Mouse (Mus musculus) heart, embryonic 13.5 days (tissue): ENCODE data around the gene Draxin. TPM values are rescaled to one million over a fixed set of nuclear protein-coding genes. Genes with fewer than 3 reads are reported as not detected.
A peak's percentile ranks its signal among the peaks of the same experiment; 100 is the strongest.
"Not testable (repeated sequence)": the region's sequence is repeated elsewhere in the genome, so short reads cannot be mapped to it uniquely, and the experiment has no call there.

ENCODE experiments used
- ATAC-seq: fragments of 200-750 bp; cut with Nextera tagmentation; 2 replicates; pipeline ENCODE4 v1.8.0; 2017; ENCODE audit warnings: moderate TSS enrichment; ENCODE audit not compliant: insufficient number of reproducible peaks, low FRiP score, low TSS enrichment; ENCODE audit errors: extremely low read depth
- H3K27ac ChIP-seq: fragments of 300-500 bp; sonication (generic); replicated peaks from 2 replicates; pipeline ENCODE4 v1.5.1; 2015; ENCODE audit warnings: moderate library complexity, mild to moderate bottlenecking, inconsistent platforms
- H3K27me3 ChIP-seq: fragments of 300-500 bp; sonication (generic); replicated peaks from 2 replicates; pipeline ENCODE4 v1.6.1; 2015; ENCODE audit warnings: mild to moderate bottlenecking, inconsistent platforms
- H3K36me3 ChIP-seq: fragments of 300-500 bp; sonication (generic); 2 replicates; pipeline ENCODE4 v1.6.1; 2015; ENCODE audit warnings: mild to moderate bottlenecking, inconsistent platforms
- H3K4me1 ChIP-seq: fragments of 300-500 bp; sonication (generic); 2 replicates; pipeline ENCODE4 v1.6.1; 2015; ENCODE audit warnings: inconsistent platforms
- H3K4me2 ChIP-seq: fragments of 300-500 bp; sonication (generic); 2 replicates; pipeline ENCODE4 v1.6.1; 2015; ENCODE audit warnings: inconsistent platforms, mild to moderate bottlenecking, moderate library complexity
- H3K4me3 ChIP-seq: fragments of 300-500 bp; sonication (generic); 2 replicates; pipeline ENCODE4 v1.5.1; 2015; ENCODE audit warnings: moderate library complexity, mild to moderate bottlenecking, inconsistent platforms
- H3K9ac ChIP-seq: fragments of 300-500 bp; sonication (generic); 2 replicates; pipeline ENCODE4 v1.6.1; 2015; ENCODE audit warnings: inconsistent platforms, mild to moderate bottlenecking, moderate library complexity
- H3K9me3 ChIP-seq: fragments of 300-500 bp; sonication (generic); 2 replicates; pipeline ENCODE4 v1.6.1; 2016; ENCODE audit warnings: inconsistent platforms
- WGBS: fragments of 180-500 bp; shearing (Covaris S2); methylation state at CpG from one replicate; pipeline ENCODE4 v1.1.7; 2015; ENCODE audit warnings: mixed read lengths; 5-methylcytosine and 5-hydroxymethylcytosine counted together
- polyA plus RNA-seq: library from polyadenylated mRNA; unstranded; fragments of >200 nt; fragmentation: Nextera tagmentation; extraction: Ambion mirVana; gene quantifications from 2 replicates; pipeline ENCODE4 v1.2.1, GENCODE M21; 2015

Draxin gene
- 0.03 and 0.05 TPM in 2 replicates for polyA plus RNA-seq

DNA sequence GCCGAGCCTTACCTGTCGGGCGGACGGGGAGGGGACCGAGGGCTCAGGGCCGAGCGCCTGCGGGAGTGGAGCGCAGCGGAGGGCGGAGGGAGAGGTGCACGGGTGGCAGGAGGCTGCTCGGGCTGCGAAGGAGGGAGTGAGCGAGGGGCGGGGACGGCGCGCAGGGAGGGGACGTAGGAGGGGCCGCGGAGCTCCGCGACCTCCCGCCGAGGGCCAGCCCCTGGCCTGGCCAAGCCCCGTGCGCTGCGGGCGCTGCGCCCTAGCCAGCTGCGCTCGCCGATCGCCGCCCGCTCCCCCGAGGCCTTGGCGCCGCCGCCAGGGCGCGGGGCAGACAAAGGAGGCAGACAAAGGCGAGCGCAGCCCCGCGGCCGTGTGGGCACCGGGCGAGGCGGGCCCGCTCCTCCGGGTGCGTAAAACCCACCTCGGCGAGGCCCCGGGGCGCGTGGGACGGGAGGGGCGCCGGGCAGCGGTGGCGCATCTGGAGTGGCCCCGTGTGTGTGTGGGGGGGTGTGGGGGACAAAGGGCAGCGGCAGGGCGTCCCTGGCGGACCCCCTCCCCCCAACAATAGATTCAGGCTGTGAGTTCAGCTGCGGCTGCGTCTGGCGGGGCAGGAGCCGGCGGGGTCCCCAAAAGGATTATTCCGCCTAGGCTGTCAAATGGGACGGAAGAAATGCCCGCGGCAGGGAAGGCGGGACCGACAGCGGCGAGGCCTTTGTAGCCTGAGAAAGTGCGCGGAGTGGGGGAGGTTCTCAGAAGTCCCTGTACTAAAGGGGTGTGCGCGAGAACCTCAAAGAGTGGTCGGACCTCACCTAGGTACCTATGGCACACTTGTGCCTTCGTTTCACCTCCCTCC lies at the start of gene Draxin:
Draxin (minus strand) TSS at position 138 of the 853 bp plus-strand sequence.
- H3K27ac ChIP-seq, result no peak within 1 kb of the TSS
- 0 out of 2 replicates have a peak, but pooled peaks have one; percentile 38 for ATAC-seq

DNA sequence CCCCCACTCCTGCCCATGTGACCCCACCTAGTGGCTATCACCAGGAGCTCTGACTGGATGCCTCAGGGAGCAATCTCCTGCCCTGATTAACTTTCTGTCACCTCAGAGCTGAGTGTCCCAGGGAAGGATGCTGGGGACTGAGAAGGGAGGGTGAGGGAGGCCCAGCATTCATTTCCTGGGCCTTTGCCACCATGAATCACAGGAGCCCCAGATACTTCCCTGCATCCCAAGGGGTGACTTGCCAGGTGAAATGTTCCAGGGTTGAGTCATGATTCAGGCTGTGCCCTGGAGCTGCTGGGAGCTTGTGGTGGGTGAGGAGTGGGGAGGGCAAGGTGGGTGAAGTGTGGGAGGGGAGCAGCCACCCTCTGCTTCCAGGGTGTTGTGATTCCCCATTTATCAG lies 47.2 kb upstream of the Draxin start:
- no peak for ATAC-seq
- no peaks in the 10 kb centered on the region for H3K9me3 ChIP-seq
- peaks cover 96% of the 10 kb centered on the region for H3K27me3 ChIP-seq

More for the DNA sequence above, at the start of gene Draxin:
- under 1% methylated on average over 80 of the region's 87 CpGs for WGBS
- H3K9ac ChIP-seq, result peak within 1 kb of the TSS; percentile 77
- no peaks in the 10 kb centered on the region for H3K36me3 ChIP-seq
- H3K4me2 ChIP-seq, result peak within 1 kb of the TSS; percentile 96
- peaks cover 91% of the 10 kb centered on the region for H3K27me3 ChIP-seq
- H3K4me3 ChIP-seq, result peak within 1 kb of the TSS; percentile 63
- H3K4me1 ChIP-seq, result peaks cover 16% of the 10 kb centered on the region
- H3K9me3 ChIP-seq, result no peaks in the 10 kb centered on the region

DNA sequence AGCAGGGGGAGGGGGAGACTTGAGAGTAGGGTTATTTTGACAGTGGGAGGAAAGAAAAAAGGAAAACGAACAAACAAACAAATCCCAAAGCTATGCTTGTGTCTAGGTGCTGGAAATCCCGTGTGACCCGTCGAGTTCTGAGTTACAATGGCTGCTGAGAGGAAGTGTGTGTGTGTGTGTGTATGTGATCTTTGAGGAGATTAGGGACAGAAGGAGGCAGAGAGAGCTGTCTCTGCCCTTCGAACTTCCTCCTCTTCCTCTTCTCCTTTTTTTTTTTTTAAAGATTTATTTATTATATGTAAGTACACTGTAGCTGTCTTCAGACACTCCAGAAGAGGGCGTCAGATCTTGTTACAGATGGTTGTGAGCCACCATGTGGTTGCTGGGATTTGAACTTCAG lies 46.1 kb upstream of the Draxin start:
- H3K9ac ChIP-seq, H3K27ac ChIP-seq, H3K4me2 ChIP-seq, H3K4me3 ChIP-seq, H3K9me3 ChIP-seq, ATAC-seq, H3K4me1 ChIP-seq, H3K36me3 ChIP-seq: not testable (repeated sequence)
- 60% methylated on average over 5 of the region's 6 CpGs for WGBS
- H3K27me3 ChIP-seq, result peaks cover 96% of the 10 kb centered on the region

More for the DNA sequence above, 47.2 kb upstream of the Draxin start:
- Histone ChIP-seq H3K4me1 (no peaks in the 10 kb centered on the region), H3K27ac (no peak overlapping the region), H3K4me3 (no peak overlapping the region), H3K9ac (no peak overlapping the region), H3K4me2 (no peak overlapping the region), H3K36me3 (no peaks in the 10 kb centered on the region)

DNA sequence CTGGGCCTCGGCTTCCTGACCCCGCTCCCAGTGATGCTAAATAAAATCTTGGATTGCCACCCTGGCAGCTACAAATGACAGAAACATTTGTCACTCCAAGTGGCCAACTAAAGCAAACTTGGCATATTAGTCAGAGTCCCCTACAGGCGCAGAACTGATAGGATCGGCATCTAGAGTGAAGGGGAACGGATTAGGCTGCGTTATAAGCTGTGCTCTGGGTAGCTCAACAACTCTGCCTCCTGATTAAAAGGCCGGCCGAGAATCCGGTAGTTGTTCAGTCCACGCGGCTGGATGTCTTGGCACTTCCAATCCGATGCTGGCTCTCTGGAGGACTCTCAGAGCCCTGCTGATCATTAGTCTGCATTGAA lies 44.0 kb upstream of the Draxin start:
- no peaks in the 10 kb centered on the region for H3K36me3 ChIP-seq
- H3K4me2 ChIP-seq, result no peak overlapping the region
- no peak overlapping the region for H3K9ac ChIP-seq
- no peak for ATAC-seq
- H3K27me3 ChIP-seq, result peaks cover 98% of the 10 kb centered on the region
- no peaks in the 10 kb centered on the region for H3K4me1 ChIP-seq
- H3K9me3 ChIP-seq, result no peaks in the 10 kb centered on the region
- 8% methylated on average over 12 of the region's 12 CpGs for WGBS
- H3K27ac ChIP-seq, result no peak overlapping the region
- no peak overlapping the region for H3K4me3 ChIP-seq

DNA sequence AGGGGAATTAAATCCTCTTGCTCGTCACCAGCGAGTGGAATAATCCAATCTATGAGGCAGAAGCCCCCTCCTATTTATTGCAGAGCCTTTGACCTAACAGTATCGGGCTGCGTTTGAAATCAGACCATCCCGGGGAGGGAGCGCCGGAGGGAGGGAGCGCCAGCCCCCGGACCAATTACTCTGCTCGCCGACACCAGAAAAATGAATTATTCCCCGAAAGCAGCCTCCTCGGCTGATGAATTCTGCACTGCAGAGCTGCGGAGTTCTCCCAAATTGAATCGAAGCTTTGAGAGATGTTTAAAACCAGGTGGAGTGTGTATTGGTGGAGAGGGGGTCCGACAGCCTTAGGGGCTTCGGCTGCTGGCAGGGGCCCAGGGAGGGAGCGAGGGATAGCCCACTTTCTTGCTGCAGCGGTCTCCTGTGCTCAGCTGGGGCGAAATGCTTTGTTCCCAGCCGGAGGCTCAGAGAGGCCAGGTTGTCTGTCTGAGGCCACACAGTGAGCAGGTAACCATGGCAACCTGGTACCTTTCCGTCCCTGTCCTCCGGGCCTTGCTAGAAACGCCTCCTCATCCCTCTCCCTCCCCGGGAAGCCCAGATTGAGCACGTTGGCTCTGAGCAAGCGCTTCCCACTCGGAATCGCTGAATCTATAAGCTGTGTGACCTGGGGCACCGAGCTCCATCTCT lies 43.5 kb upstream of the Draxin start:
- WGBS, result 2% methylated on average over 30 of the region's 30 CpGs
- Histone ChIP-seq H3K9me3 (no peaks in the 10 kb centered on the region), H3K4me2 (no peak overlapping the region), H3K4me1 (no peaks in the 10 kb centered on the region), H3K9ac (no peak overlapping the region), H3K36me3 (no peaks in the 10 kb centered on the region), H3K4me3 (peak overlapping the region; percentile 4; the same call in 1 of the 2 replicates), H3K27ac (no peak overlapping the region), H3K27me3 (peaks cover 96% of the 10 kb centered on the region)
- no peak for ATAC-seq

DNA sequence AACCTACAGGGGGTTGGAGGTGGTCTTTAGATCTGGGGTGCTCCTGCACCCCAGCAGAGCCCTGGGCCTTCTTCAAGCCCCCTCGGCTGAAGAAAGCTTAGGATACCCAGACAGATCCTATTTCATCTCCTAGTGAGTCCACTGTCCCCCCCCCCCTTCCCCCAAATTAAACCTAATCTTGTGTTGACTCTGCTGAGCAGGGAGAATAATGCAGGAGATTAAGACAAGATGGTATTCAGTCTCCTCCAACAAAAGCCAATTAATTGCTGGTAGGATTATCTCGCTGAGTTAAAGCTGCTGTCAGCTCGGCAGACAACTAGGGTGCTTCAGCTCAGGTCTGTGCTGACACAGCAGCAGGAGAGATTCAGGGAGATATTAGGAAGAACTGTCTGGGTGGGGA lies 40.8 kb upstream of the Draxin start:
- Histone ChIP-seq H3K27ac (no peak overlapping the region), H3K4me1 (peaks cover 5% of the 10 kb centered on the region; the same call in 1 of the 2 replicates), H3K27me3 (peaks cover 94% of the 10 kb centered on the region), H3K4me3 (no peak overlapping the region), H3K4me2 (no peak overlapping the region), H3K9me3 (no peaks in the 10 kb centered on the region), H3K36me3 (no peaks in the 10 kb centered on the region), H3K9ac (no peak overlapping the region)
- no peak for ATAC-seq
- 23% methylated on average over 3 of the region's 3 CpGs for WGBS

DNA sequence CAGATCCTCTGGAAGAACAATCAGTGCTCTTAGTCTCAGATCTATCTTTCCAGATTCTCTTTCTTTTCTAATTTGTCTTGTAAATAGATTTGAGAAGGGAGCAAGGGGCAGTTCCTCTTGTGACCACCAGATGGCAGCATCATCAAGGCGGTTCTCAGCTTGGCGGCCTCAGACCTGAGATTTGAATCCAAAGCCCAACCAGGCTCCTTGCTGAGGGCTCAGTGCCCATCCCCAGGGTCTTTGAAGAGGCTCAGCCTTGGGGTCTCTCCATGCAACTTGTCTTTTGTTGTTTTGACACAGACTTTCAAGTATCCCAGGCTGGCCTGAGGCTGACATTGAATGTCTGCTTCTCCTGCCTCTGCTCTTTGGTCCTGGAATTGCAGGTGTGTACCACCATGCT lies 40.3 kb upstream of the Draxin start:
- H3K4me1 ChIP-seq, result peaks cover 5% of the 10 kb centered on the region; the same call in 1 of the 2 replicates
- 0% methylated on average over 2 of the region's 2 CpGs for WGBS
- no peak for ATAC-seq
- no peak overlapping the region for H3K27ac ChIP-seq
- peaks cover 94% of the 10 kb centered on the region for H3K27me3 ChIP-seq
- no peak overlapping the region for H3K9ac ChIP-seq
- H3K4me2 ChIP-seq, result no peak overlapping the region
- no peaks in the 10 kb centered on the region for H3K9me3 ChIP-seq
- H3K36me3 ChIP-seq, result no peaks in the 10 kb centered on the region
- H3K4me3 ChIP-seq, result no peak overlapping the region

DNA sequence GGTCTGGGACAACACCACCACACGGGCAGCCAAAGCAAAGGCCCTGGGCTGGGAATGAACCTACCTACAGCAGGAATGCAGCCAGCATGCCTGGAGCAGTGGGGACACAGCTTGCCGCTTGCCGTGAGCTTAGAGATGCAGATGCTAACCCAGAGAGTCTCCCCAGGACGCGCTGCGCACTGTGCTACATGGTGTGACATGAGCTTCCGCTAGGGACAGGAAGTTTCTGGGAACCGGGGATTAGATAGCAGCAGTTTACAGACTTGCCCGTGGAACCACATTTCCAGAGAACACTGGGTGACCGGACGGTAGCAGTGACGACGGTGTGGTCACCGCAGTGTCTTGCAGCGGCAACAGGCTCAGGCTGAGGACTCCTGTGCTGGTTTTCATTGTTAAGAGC lies 39.1 kb upstream of the Draxin start:
- no peak overlapping the region for H3K4me3 ChIP-seq
- no peaks in the 10 kb centered on the region for H3K36me3 ChIP-seq
- H3K4me1 ChIP-seq, result peaks cover 9% of the 10 kb centered on the region
- H3K27ac ChIP-seq, result no peak overlapping the region
- H3K9ac ChIP-seq, result no peak overlapping the region
- no peaks in the 10 kb centered on the region for H3K9me3 ChIP-seq
- peak overlapping the region; percentile 8; the same call in 1 of the 2 replicates for H3K4me2 ChIP-seq
- no peak for ATAC-seq
- WGBS, result 14% methylated on average over 15 of the region's 15 CpGs
- peaks cover 94% of the 10 kb centered on the region for H3K27me3 ChIP-seq

DNA sequence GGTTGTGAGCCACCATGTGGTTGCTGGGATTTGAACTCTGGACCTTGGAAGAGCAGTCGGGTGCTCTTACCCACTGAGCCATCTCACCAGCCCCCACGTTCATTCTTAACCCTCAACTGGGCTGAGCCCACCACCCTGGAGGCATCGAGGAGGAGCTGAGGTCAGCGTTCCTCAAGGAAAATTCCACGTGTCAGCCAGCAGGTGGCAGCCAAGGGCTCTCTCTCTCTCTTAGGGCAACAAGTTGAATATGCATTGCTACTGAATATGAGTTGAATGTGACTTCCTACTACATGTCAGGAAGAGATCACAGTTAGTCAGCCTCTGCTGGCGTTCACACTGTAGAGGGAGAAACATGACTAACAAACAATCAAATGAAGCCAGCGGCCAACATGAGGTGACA lies 37.8 kb upstream of the Draxin start:
- 26% methylated on average over 7 of the region's 7 CpGs for WGBS
- ATAC-seq, result no peak
- Histone ChIP-seq H3K27me3 (peaks cover 94% of the 10 kb centered on the region), H3K9ac (no peak overlapping the region), H3K4me2 (no peak overlapping the region), H3K9me3 (no peaks in the 10 kb centered on the region), H3K4me3 (no peak overlapping the region), H3K36me3 (no peaks in the 10 kb centered on the region), H3K27ac (no peak overlapping the region), H3K4me1 (peaks cover 18% of the 10 kb centered on the region)

DNA sequence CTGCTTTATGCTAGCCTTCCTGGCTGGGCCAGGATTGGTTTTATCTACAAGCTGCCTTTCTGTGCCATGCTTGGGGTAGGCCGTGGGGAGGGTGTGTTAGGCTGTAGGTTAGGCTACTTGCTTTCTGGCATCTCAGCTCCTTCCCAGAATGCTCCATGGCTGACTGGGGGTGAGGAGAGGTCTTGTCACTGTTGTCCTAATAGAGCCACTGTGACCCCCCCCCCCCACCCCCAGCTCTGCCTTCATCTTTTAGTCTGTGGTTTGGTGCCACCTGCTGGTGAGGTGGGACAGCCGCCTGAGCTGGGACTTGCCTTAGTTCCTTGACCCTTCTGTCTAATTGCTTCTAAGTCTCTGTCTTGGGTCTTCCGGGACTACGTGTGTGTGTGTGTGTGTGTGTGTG lies 36.5 kb upstream of the Draxin start:
- Histone ChIP-seq H3K9me3 (no peaks in the 10 kb centered on the region), H3K36me3 (no peaks in the 10 kb centered on the region), H3K27me3 (peaks cover 94% of the 10 kb centered on the region), H3K9ac (no peak overlapping the region), H3K27ac (no peak overlapping the region), H3K4me2 (peak overlapping the region; percentile 38), H3K4me3 (peak overlapping the region; percentile 20), H3K4me1 (peaks cover 18% of the 10 kb centered on the region)
- 20% methylated on average over 4 of the region's 4 CpGs for WGBS
- ATAC-seq, result no peak

DNA sequence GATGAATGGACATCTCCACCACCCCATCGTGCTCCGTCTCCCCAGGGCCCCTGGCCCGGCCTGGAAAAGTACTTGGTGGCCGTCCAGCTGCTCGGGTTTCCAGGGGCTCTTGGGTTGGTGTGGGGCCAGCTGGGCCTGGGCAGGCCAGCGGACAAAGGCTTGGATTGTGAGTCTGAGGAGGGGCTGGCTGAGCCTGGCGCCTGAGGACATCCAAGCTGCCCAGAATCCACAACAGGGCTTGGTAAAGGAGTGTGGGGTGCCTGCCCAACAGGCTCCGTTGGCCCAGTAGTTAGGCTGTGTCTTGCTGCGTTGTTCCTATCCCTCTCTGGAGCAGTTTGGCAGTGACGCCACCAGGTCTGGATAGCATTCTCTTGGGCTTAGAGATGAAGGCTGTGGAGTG lies 35.9 kb upstream of the Draxin start:
- peak overlapping the region; percentile 38 for H3K4me2 ChIP-seq
- peaks cover 94% of the 10 kb centered on the region for H3K27me3 ChIP-seq
- H3K9ac ChIP-seq, result no peak overlapping the region
- H3K4me3 ChIP-seq, result peak overlapping the region; percentile 20
- no peak overlapping the region for H3K27ac ChIP-seq
- no peak for ATAC-seq
- no peaks in the 10 kb centered on the region for H3K9me3 ChIP-seq
- 9% methylated on average over 10 of the region's 10 CpGs for WGBS
- H3K4me1 ChIP-seq, result peaks cover 18% of the 10 kb centered on the region
- H3K36me3 ChIP-seq, result no peaks in the 10 kb centered on the region
